Mouse (Mus musculus): ENCODE measurements at regions not wholly inside any gene's neighbourhood (a gene's known extent, or its start where the extent isn't known, plus 50 kb on each side); places are given as distances from the start of the nearest gene placed in this dataset.

DNA sequence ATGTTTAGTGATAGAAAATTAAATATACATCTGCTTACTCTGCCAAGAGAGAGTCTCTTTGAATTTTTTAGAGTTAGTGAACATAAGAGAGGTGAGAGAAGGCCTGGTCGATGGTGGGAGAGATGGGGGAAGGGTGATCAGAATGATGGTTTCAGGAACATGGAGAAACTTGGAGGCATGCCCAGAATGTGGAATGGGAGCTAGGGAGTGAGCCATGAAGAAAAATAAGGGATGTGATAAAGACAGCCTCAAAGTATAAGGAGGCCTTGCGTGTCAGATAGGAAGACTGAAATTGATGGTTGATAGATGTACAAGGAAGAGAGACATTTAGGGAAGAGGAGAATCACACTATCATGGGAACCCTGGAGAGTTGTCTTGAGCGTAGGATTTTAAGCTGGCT is 354.6 kb downstream of the Osr1 start:
- no peak overlapping the region for H3K9ac ChIP-seq (ENCODE audit: low read depth, low read length)
- no peaks in the 10 kb centered on the region for H3K36me3 ChIP-seq (ENCODE audit: control insufficient read depth, insufficient read depth, low read length)
- no peak overlapping the region for H3K4me3 ChIP-seq (ENCODE audit: low read length)
- no peaks in the 10 kb centered on the region for H3K27me3 ChIP-seq (ENCODE audit: control insufficient read depth, insufficient read depth, low read length)
- WGBS, result 72% methylated on average over 3 of the region's 3 CpGs
- no peak overlapping the region for H3K4me2 ChIP-seq (replicated peaks; ENCODE audit: low read depth, low read length)
- H3K27ac ChIP-seq (ENCODE audit: low read depth, low read length), result no peak overlapping the region
- no peaks in the 10 kb centered on the region for H3K9me3 ChIP-seq (ENCODE audit: control insufficient read depth, low read length)
- ATAC-seq (ENCODE audit: low FRiP score, low TSS enrichment), result no peak
- no peaks in the 10 kb centered on the region for H3K4me1 ChIP-seq (ENCODE audit: control insufficient read depth, insufficient read depth, low read length)

DNA sequence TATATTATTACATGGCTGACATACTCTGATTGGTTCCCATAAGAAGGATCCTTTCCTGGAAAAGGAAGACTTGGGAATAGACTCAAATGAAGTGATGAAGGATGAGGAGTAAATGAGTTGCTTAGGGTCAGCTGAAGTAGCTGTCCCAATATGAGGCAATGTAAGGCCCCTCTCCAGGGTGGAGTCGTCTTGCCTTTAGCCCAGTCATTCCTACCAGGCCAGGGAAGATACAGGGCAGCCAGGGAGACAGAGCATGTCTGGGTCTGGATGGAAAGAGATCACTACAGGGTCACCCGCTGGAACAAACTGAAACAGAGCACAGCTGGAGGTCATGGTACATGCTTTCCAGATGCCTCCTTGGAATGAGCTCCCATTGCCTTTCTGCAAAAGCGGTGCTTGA is 364.2 kb downstream of the Osr1 start:
- H3K4me3 ChIP-seq (ENCODE audit: low read length), result no peak overlapping the region
- no peaks in the 10 kb centered on the region for H3K4me1 ChIP-seq (ENCODE audit: control insufficient read depth, insufficient read depth, low read length)
- no peaks in the 10 kb centered on the region for H3K36me3 ChIP-seq (ENCODE audit: control insufficient read depth, insufficient read depth, low read length)
- H3K27ac ChIP-seq (ENCODE audit: low read depth, low read length), result no peak overlapping the region
- no peak for ATAC-seq (ENCODE audit: low FRiP score, low TSS enrichment)
- H3K9ac ChIP-seq (ENCODE audit: low read depth, low read length), result no peak overlapping the region
- no peaks in the 10 kb centered on the region for H3K9me3 ChIP-seq (ENCODE audit: control insufficient read depth, low read length)
- H3K4me2 ChIP-seq (replicated peaks; ENCODE audit: low read depth, low read length), result no peak overlapping the region
- 96% methylated on average over 3 of the region's 3 CpGs for WGBS
- H3K27me3 ChIP-seq (ENCODE audit: control insufficient read depth, insufficient read depth, low read length), result no peaks in the 10 kb centered on the region

GRCm38 (mm10) chr12:9941357-9941756 is 371.4 kb downstream of the Osr1 start:
- no peaks in the 10 kb centered on the region for H3K9me3 ChIP-seq (ENCODE audit: control insufficient read depth, low read length)
- no peak overlapping the region for H3K4me3 ChIP-seq (ENCODE audit: low read length)
- H3K27me3 ChIP-seq (ENCODE audit: control insufficient read depth, insufficient read depth, low read length), result no peaks in the 10 kb centered on the region
- no peak overlapping the region for H3K9ac ChIP-seq (ENCODE audit: low read depth, low read length)
- H3K4me2 ChIP-seq (replicated peaks; ENCODE audit: low read depth, low read length), result no peak overlapping the region
- WGBS, result 58% methylated on average over 1 of the region's 1 CpGs
- ATAC-seq (ENCODE audit: low FRiP score, low TSS enrichment), result no peak
- no peak overlapping the region for H3K27ac ChIP-seq (ENCODE audit: low read depth, low read length)
- no peaks in the 10 kb centered on the region for H3K4me1 ChIP-seq (ENCODE audit: control insufficient read depth, insufficient read depth, low read length)
- H3K36me3 ChIP-seq (ENCODE audit: control insufficient read depth, insufficient read depth, low read length), result no peaks in the 10 kb centered on the region

DNA sequence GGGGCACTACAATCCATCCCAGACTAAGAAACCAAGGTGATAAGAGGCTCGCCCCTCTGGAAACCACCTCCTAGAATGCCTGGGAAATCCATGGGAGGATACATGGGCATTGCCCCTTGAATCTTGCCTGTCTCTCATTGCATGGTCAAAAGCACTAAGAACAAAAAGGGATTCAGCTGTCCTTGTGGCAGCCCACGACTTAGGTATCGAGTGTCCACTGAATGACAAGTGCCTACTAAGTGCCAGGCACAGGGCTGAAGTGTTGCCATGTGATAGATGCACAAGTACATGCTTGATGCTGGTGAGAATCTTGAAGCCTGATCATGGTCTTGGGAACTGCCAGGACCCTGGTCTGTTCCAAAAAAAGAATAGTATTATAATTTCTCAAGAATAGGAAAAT is 371.9 kb downstream of the Osr1 start:
- Histone ChIP-seq H3K9ac (ENCODE audit: low read depth, low read length) (no peak overlapping the region), H3K27me3 (ENCODE audit: control insufficient read depth, insufficient read depth, low read length) (no peaks in the 10 kb centered on the region), H3K4me2 (replicated peaks; ENCODE audit: low read depth, low read length) (no peak overlapping the region), H3K4me3 (ENCODE audit: low read length) (no peak overlapping the region), H3K27ac (ENCODE audit: low read depth, low read length) (no peak overlapping the region), H3K9me3 (ENCODE audit: control insufficient read depth, low read length) (no peaks in the 10 kb centered on the region), H3K4me1 (ENCODE audit: control insufficient read depth, insufficient read depth, low read length) (no peaks in the 10 kb centered on the region), H3K36me3 (ENCODE audit: control insufficient read depth, insufficient read depth, low read length) (no peaks in the 10 kb centered on the region)
- WGBS, result 86% methylated on average over 3 of the region's 3 CpGs
- no peak for ATAC-seq (ENCODE audit: low FRiP score, low TSS enrichment)

GRCm38 (mm10) chr12:9948784-9949183 is 378.9 kb downstream of the Osr1 start:
- Histone ChIP-seq H3K27ac (ENCODE audit: low read depth, low read length) (no peak overlapping the region), H3K4me1 (ENCODE audit: control insufficient read depth, insufficient read depth, low read length) (no peaks in the 10 kb centered on the region), H3K4me2 (replicated peaks; ENCODE audit: low read depth, low read length) (no peak overlapping the region), H3K36me3 (ENCODE audit: control insufficient read depth, insufficient read depth, low read length) (no peaks in the 10 kb centered on the region), H3K9me3 (ENCODE audit: control insufficient read depth, low read length) (no peaks in the 10 kb centered on the region), H3K9ac (ENCODE audit: low read depth, low read length) (no peak overlapping the region), H3K4me3 (ENCODE audit: low read length) (no peak overlapping the region), H3K27me3 (ENCODE audit: control insufficient read depth, insufficient read depth, low read length) (no peaks in the 10 kb centered on the region)
- no peak for ATAC-seq (ENCODE audit: low FRiP score, low TSS enrichment)
- WGBS, result 85% methylated on average over 4 of the region's 4 CpGs

DNA sequence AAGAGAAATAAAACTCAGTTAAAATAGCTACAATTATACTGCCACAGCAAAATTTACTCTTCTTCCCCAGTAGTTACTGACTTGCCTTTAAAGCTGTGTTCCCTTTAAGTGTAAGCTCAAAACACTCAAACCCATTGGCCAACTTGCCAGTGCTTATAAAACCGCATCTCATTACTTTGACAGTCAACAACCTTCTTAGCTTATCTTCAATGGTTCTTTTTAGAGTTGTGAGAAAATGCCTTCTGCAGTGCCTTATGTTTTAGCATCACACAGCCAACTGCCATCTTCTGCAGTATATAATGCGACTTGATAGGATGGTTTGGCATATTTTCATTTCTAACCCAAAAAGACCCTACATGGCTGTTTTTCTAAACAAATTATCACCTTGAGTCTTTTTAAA is 382.5 kb downstream of the Osr1 start:
- no peaks in the 10 kb centered on the region for H3K4me1 ChIP-seq (ENCODE audit: control insufficient read depth, insufficient read depth, low read length)
- no peaks in the 10 kb centered on the region for H3K27me3 ChIP-seq (ENCODE audit: control insufficient read depth, insufficient read depth, low read length)
- H3K9ac ChIP-seq (ENCODE audit: low read depth, low read length), result no peak overlapping the region
- H3K9me3 ChIP-seq (ENCODE audit: control insufficient read depth, low read length), result no peaks in the 10 kb centered on the region
- H3K4me3 ChIP-seq (ENCODE audit: low read length), result no peak overlapping the region
- ATAC-seq (ENCODE audit: low FRiP score, low TSS enrichment), result no peak
- no peak overlapping the region for H3K4me2 ChIP-seq (replicated peaks; ENCODE audit: low read depth, low read length)
- 97% methylated on average over 2 of the region's 2 CpGs for WGBS
- H3K27ac ChIP-seq (ENCODE audit: low read depth, low read length), result no peak overlapping the region
- H3K36me3 ChIP-seq (ENCODE audit: control insufficient read depth, insufficient read depth, low read length), result no peaks in the 10 kb centered on the region

DNA sequence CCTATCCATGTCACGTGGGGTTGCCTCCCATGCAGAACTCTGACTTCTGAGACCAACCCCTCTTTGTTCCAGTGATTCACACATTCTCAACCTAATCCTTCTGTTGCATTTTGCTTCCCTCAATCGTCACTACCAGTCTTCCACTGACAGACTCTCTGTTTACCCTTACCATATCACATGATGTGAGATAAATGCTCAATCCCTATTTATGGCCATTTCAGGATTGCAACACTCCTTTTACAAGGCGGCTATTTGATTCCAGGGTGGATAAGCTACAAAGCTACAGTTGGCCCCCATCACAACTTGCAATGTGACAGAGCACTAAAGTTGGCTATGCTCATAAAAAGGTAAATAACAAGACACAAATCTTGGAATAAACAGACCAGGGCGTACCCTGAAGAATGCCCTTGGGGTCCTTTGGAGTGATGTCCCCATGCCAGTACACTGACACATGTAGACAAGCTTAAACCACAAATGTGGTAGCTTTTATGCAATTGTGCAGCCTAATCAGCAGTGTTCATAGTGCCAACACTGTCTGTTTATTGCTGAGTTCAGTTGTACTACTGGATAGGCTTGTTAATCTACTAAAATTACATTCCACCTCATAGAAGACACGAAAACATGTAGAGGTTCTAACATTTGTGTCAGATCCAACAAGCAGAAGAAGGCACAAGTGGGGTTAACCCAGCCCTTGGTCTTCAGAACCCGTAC is 384.4 kb downstream of the Osr1 start:
- 79% methylated on average over 6 of the region's 6 CpGs for WGBS
- ATAC-seq (ENCODE audit: low FRiP score, low TSS enrichment), result no peak

DNA sequence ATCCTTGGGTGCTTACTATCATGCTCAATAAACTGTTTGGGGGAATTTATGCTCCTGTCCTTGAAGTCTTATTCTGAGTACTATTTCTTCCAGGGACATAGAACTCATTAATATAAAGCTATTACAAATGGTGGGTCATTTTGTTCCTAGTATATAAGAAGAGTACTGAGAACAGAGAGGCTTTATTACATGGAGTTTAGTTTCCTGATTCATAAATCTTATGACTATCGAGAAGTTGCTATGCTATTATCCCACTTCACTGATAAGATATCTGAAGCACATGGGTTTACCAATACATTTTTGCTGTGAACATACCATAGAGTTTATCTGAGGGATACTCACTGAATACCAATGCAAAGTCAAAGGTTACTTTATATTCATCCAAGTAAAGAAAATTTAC is 399.5 kb downstream of the Osr1 start:
- H3K9me3 ChIP-seq (ENCODE audit: control insufficient read depth, low read length), result no peaks in the 10 kb centered on the region
- no peak overlapping the region for H3K27ac ChIP-seq (ENCODE audit: low read depth, low read length)
- no peaks in the 10 kb centered on the region for H3K27me3 ChIP-seq (ENCODE audit: control insufficient read depth, insufficient read depth, low read length)
- no peak overlapping the region for H3K4me2 ChIP-seq (replicated peaks; ENCODE audit: low read depth, low read length)
- H3K4me3 ChIP-seq (ENCODE audit: low read length), result no peak overlapping the region
- no peak for ATAC-seq (ENCODE audit: low FRiP score, low TSS enrichment)
- H3K36me3 ChIP-seq (ENCODE audit: control insufficient read depth, insufficient read depth, low read length), result no peaks in the 10 kb centered on the region
- H3K4me1 ChIP-seq (ENCODE audit: control insufficient read depth, insufficient read depth, low read length), result no peaks in the 10 kb centered on the region
- no peak overlapping the region for H3K9ac ChIP-seq (ENCODE audit: low read depth, low read length)
- WGBS, result 85% methylated on average over 1 of the region's 1 CpGs

More for the DNA sequence above, 384.4 kb downstream of the Osr1 start:
- Histone ChIP-seq H3K4me1 (ENCODE audit: control insufficient read depth, insufficient read depth, low read length) (no peaks in the 10 kb centered on the region), H3K9ac (ENCODE audit: low read depth, low read length) (no peak overlapping the region), H3K27ac (ENCODE audit: low read depth, low read length) (no peak overlapping the region), H3K36me3 (ENCODE audit: control insufficient read depth, insufficient read depth, low read length) (no peaks in the 10 kb centered on the region), H3K27me3 (ENCODE audit: control insufficient read depth, insufficient read depth, low read length) (no peaks in the 10 kb centered on the region), H3K9me3 (ENCODE audit: control insufficient read depth, low read length) (no peaks in the 10 kb centered on the region), H3K4me3 (ENCODE audit: low read length) (no peak overlapping the region), H3K4me2 (replicated peaks; ENCODE audit: low read depth, low read length) (no peak overlapping the region)

DNA sequence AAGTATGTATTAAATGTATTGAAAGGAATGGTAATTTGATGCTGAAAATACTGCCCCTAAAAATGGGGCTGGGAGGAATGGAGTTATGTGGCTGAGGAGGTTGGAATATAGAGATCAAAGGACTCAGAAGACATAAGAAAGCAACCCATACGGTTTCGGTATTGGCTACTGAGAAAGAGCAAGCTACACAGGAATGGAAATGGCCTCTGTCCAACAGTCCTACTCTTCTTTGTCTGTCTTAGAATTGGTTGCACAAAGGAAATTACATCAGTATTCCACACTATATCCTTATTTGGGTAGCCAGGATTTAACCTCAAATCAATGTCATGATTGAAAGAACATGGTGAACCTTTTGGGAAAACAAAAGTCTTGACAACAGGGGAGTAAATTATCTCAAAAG is 399.0 kb upstream of the Nt5c1b start:
- Histone ChIP-seq H3K27ac (ENCODE audit: low read depth, low read length) (no peak overlapping the region), H3K9me3 (ENCODE audit: control insufficient read depth, low read length) (no peaks in the 10 kb centered on the region), H3K4me3 (ENCODE audit: low read length) (no peak overlapping the region), H3K9ac (ENCODE audit: low read depth, low read length) (no peak overlapping the region), H3K4me2 (replicated peaks; ENCODE audit: low read depth, low read length) (no peak overlapping the region), H3K27me3 (ENCODE audit: control insufficient read depth, insufficient read depth, low read length) (no peaks in the 10 kb centered on the region), H3K4me1 (ENCODE audit: control insufficient read depth, insufficient read depth, low read length) (no peaks in the 10 kb centered on the region), H3K36me3 (ENCODE audit: control insufficient read depth, insufficient read depth, low read length) (no peaks in the 10 kb centered on the region)
- no peak for ATAC-seq (ENCODE audit: low FRiP score, low TSS enrichment)
- WGBS, result 80% methylated on average over 2 of the region's 2 CpGs

All from kidney, embryonic 14.5 days (tissue).